Mouse (Mus musculus): Measurements from ENCODE around the gene Cntn1. TPM values are rescaled to one million over a fixed set of nuclear protein-coding genes. Genes with fewer than 3 reads are reported as not detected.
A peak's percentile ranks its signal among the peaks of the same experiment; 100 is the strongest.

Cntn1 gene
- polyA plus RNA-seq, 1 experiment from 2014 or later = 9.0 TPM

- DNase-seq (ENCODE audit: low spot score) = no peak
- H3K9me3 ChIP-seq (ENCODE audit: control insufficient read depth, low read length) = no peaks in the 10 kb centered on the region
- H3K4me2 ChIP-seq (ENCODE audit: low read depth) = no peak overlapping the region
- H3K36me3 ChIP-seq (ENCODE audit: control insufficient read depth, insufficient read depth, low read length) = no peaks in the 10 kb centered on the region
- H3K4me3 ChIP-seq (ENCODE audit: low read depth, low read length) = no peak overlapping the region
- H3K4me1 ChIP-seq (ENCODE audit: control insufficient read depth, insufficient read depth, low read length) = no peaks in the 10 kb centered on the region
- ATAC-seq (ENCODE audit: insufficient read depth, low FRiP score, low TSS enrichment) = no peak
- H3K9ac ChIP-seq (ENCODE audit: low read length) = no peak overlapping the region
- 89% methylated on average over 6 of the region's 6 CpGs for WGBS
- H3K27me3 ChIP-seq (ENCODE audit: control insufficient read depth, insufficient read depth, low read length) = no peaks in the 10 kb centered on the region
- no peak overlapping the region for H3K27ac ChIP-seq (ENCODE audit: low read depth, low read length)
Measured at GRCm38 (mm10) chr15:92302796-92303195, 251.8 kb downstream of the Cntn1 start.

DNA sequence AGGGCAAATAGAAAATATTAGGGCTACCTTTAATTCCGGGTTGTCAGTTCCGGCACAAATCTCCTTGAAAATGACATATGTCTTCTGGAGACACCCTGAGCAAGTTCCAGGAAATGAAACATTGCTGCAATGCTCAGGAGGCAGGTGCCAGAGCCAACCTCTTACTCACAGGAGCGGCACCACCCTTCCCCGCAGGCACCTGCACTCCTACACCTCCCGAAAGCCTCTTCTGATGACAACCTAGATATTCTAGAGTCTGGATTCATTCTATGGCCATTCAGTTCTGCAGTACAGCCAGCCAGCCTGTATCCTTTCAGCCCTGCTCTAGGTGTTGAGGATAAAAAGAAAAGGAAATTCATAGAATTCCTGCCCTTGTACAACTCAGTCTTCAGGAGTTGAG is 253.3 kb downstream of the Cntn1 start:
- Histone ChIP-seq H3K27me3 (ENCODE audit: control insufficient read depth, insufficient read depth, low read length) (no peaks in the 10 kb centered on the region), H3K27ac (ENCODE audit: low read depth, low read length) (no peak overlapping the region), H3K9me3 (ENCODE audit: control insufficient read depth, low read length) (no peaks in the 10 kb centered on the region), H3K36me3 (ENCODE audit: control insufficient read depth, insufficient read depth, low read length) (no peaks in the 10 kb centered on the region), H3K4me3 (ENCODE audit: low read depth, low read length) (no peak overlapping the region), H3K4me1 (ENCODE audit: control insufficient read depth, insufficient read depth, low read length) (no peaks in the 10 kb centered on the region), H3K4me2 (ENCODE audit: low read depth) (no peak overlapping the region), H3K9ac (ENCODE audit: low read length) (no peak overlapping the region)
- WGBS = 84% methylated on average over 5 of the region's 5 CpGs
- DNase-seq (ENCODE audit: low spot score) = no peak
- ATAC-seq (ENCODE audit: insufficient read depth, low FRiP score, low TSS enrichment) = no peak

DNA sequence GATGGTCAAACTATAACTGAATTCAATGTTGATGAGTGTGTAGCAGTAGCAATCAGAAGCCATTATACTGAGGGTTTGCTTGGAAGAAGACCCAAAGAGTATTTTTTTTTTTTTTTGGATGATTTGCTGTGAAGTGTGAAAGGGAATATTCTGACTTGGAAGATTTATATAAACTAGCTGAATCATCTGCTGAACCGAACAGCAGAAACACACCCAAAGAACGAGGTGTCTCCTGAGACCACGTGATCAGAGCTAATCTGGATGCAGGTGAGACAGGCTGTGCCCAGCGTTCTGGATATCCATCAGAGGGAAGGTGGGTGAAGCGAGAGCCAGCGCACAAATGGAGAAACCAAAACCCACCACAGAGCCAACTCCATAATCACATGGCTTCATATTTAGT is 271.0 kb downstream of the Cntn1 start:
- H3K9me3 ChIP-seq (ENCODE audit: control insufficient read depth, low read length) = no peaks in the 10 kb centered on the region
- H3K4me2 ChIP-seq (ENCODE audit: low read depth) = no peak overlapping the region
- ATAC-seq (ENCODE audit: insufficient read depth, low FRiP score, low TSS enrichment) = no peak
- H3K4me1 ChIP-seq (ENCODE audit: control insufficient read depth, insufficient read depth, low read length) = no peaks in the 10 kb centered on the region
- no peak overlapping the region for H3K9ac ChIP-seq (ENCODE audit: low read length)
- no peak for DNase-seq (ENCODE audit: low spot score)
- no peaks in the 10 kb centered on the region for H3K36me3 ChIP-seq (ENCODE audit: control insufficient read depth, insufficient read depth, low read length)
- no peaks in the 10 kb centered on the region for H3K27me3 ChIP-seq (ENCODE audit: control insufficient read depth, insufficient read depth, low read length)
- H3K4me3 ChIP-seq (ENCODE audit: low read depth, low read length) = no peak overlapping the region
- H3K27ac ChIP-seq (ENCODE audit: low read depth, low read length) = no peak overlapping the region
- WGBS = 89% methylated on average over 6 of the region's 6 CpGs

DNA sequence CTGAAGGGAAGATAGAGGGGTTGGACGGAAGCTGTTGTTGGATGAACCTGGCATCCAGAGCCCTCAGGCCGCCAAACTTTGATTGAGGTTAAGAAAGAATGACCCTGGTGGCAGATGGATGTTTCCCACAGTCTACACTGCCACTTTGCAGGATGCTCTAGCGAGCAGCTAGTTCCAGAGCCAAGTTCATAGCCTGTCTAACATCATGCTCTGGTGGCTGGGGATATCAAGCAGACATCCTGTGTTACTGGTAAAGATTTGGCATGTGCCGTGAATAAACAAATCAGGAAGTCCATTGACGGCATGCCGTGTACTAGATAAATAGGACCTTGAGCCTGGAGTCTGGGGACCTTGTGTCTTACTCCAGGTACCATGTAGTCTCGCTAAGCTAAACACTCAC is 276.1 kb downstream of the Cntn1 start:
- 92% methylated on average over 7 of the region's 7 CpGs for WGBS
- H3K4me3 ChIP-seq (ENCODE audit: low read depth, low read length) = no peak overlapping the region

DNA sequence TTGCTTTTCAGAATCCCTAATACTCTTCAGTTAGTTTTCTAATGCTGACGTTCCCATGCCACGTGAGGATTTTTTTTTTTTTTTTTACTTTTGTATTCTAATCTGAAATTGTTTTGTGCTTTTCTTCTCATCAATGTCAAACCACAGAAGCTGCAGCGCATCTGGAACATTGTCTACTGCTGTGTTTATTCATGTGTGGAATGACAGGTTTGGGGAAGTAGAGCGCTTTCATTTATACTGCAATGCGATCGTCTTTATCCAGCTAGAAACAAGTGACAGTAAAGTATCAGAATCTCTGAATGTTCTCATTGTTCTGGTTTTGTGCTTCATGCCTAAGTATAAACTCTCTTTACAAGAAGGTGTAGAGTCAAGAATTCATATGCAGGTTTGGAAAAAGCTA is 289.3 kb downstream of the Cntn1 start:
- no peak for ATAC-seq (ENCODE audit: insufficient read depth, low FRiP score, low TSS enrichment)

More for the DNA sequence above, 276.1 kb downstream of the Cntn1 start:
- Histone ChIP-seq H3K9ac (ENCODE audit: low read length) (no peak overlapping the region), H3K9me3 (ENCODE audit: control insufficient read depth, low read length) (no peaks in the 10 kb centered on the region), H3K27ac (ENCODE audit: low read depth, low read length) (no peak overlapping the region), H3K36me3 (ENCODE audit: control insufficient read depth, insufficient read depth, low read length) (no peaks in the 10 kb centered on the region), H3K27me3 (ENCODE audit: control insufficient read depth, insufficient read depth, low read length) (no peaks in the 10 kb centered on the region), H3K4me2 (ENCODE audit: low read depth) (no peak overlapping the region), H3K4me1 (ENCODE audit: control insufficient read depth, insufficient read depth, low read length) (no peaks in the 10 kb centered on the region)
- ATAC-seq (ENCODE audit: insufficient read depth, low FRiP score, low TSS enrichment) (no peak), DNase-seq (ENCODE audit: low spot score) (no peak)

DNA sequence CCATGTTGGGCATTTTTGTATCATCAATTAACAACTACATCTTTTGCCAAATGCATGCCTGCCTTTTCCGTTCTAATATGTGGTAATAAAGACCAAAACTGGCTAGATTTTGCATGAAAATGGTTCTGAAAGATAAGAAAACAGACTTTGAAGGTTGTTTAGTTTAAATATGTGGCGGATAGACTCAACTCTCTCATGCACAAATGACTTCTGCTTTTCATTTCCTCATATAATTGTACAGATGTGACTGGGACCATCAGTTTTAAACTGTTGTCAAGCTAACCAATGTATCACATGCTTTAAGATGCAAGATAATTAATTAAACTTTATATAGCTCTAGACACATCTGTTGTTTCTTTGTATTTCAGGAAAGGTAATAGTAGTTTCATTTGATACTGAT is 290.5 kb downstream of the Cntn1 start:
- H3K27me3 ChIP-seq (ENCODE audit: control insufficient read depth, insufficient read depth, low read length) = no peaks in the 10 kb centered on the region
- H3K36me3 ChIP-seq (ENCODE audit: control insufficient read depth, insufficient read depth, low read length) = no peaks in the 10 kb centered on the region
- no peaks in the 10 kb centered on the region for H3K4me1 ChIP-seq (ENCODE audit: control insufficient read depth, insufficient read depth, low read length)
- H3K9ac ChIP-seq (ENCODE audit: low read length) = no peak overlapping the region
- no peak overlapping the region for H3K4me2 ChIP-seq (ENCODE audit: low read depth)
- no peak overlapping the region for H3K4me3 ChIP-seq (ENCODE audit: low read depth, low read length)
- H3K27ac ChIP-seq (ENCODE audit: low read depth, low read length) = no peak overlapping the region
- 90% methylated on average over 2 of the region's 2 CpGs for WGBS
- DNase-seq (ENCODE audit: low spot score) (no peak), ATAC-seq (ENCODE audit: insufficient read depth, low FRiP score, low TSS enrichment) (no peak)
- no peaks in the 10 kb centered on the region for H3K9me3 ChIP-seq (ENCODE audit: control insufficient read depth, low read length)

More for the DNA sequence above, 289.3 kb downstream of the Cntn1 start:
- Histone ChIP-seq H3K9me3 (ENCODE audit: control insufficient read depth, low read length) (no peaks in the 10 kb centered on the region), H3K9ac (ENCODE audit: low read length) (no peak overlapping the region), H3K27ac (ENCODE audit: low read depth, low read length) (no peak overlapping the region), H3K4me2 (ENCODE audit: low read depth) (no peak overlapping the region), H3K4me1 (ENCODE audit: control insufficient read depth, insufficient read depth, low read length) (no peaks in the 10 kb centered on the region), H3K4me3 (ENCODE audit: low read depth, low read length) (no peak overlapping the region), H3K36me3 (ENCODE audit: control insufficient read depth, insufficient read depth, low read length) (no peaks in the 10 kb centered on the region), H3K27me3 (ENCODE audit: control insufficient read depth, insufficient read depth, low read length) (no peaks in the 10 kb centered on the region)
- no peak for DNase-seq (ENCODE audit: low spot score)
- 91% methylated on average over 6 of the region's 6 CpGs for WGBS

GRCm38 (mm10) chr15:92344136-92344869 is 293.3 kb downstream of the Cntn1 start:
- WGBS = 85% methylated on average over 23 of the region's 23 CpGs
- Histone ChIP-seq H3K27ac (ENCODE audit: low read depth, low read length) (no peak overlapping the region), H3K4me3 (ENCODE audit: low read depth, low read length) (no peak overlapping the region), H3K4me2 (ENCODE audit: low read depth) (no peak overlapping the region), H3K27me3 (ENCODE audit: control insufficient read depth, insufficient read depth, low read length) (no peaks in the 10 kb centered on the region), H3K9ac (ENCODE audit: low read length) (no peak overlapping the region), H3K9me3 (ENCODE audit: control insufficient read depth, low read length) (no peaks in the 10 kb centered on the region), H3K4me1 (ENCODE audit: control insufficient read depth, insufficient read depth, low read length) (no peaks in the 10 kb centered on the region), H3K36me3 (ENCODE audit: control insufficient read depth, insufficient read depth, low read length) (no peaks in the 10 kb centered on the region)
- ATAC-seq (ENCODE audit: insufficient read depth, low FRiP score, low TSS enrichment) (no peak), DNase-seq (ENCODE audit: low spot score) (no peak)

GRCm38 (mm10) chr15:92347426-92347825 is 296.5 kb downstream of the Cntn1 start:
- Histone ChIP-seq H3K9ac (ENCODE audit: low read length) (no peak overlapping the region), H3K4me3 (ENCODE audit: low read depth, low read length) (no peak overlapping the region), H3K4me2 (ENCODE audit: low read depth) (no peak overlapping the region), H3K36me3 (ENCODE audit: control insufficient read depth, insufficient read depth, low read length) (no peaks in the 10 kb centered on the region), H3K9me3 (ENCODE audit: control insufficient read depth, low read length) (no peaks in the 10 kb centered on the region), H3K27ac (ENCODE audit: low read depth, low read length) (no peak overlapping the region), H3K27me3 (ENCODE audit: control insufficient read depth, insufficient read depth, low read length) (no peaks in the 10 kb centered on the region), H3K4me1 (ENCODE audit: control insufficient read depth, insufficient read depth, low read length) (no peaks in the 10 kb centered on the region)
- no peak for ATAC-seq (ENCODE audit: insufficient read depth, low FRiP score, low TSS enrichment)
- DNase-seq (ENCODE audit: low spot score) = no peak
- WGBS = 52% methylated on average over 4 of the region's 4 CpGs

GRCm38 (mm10) chr15:92347902-92348301 is 296.9 kb downstream of the Cntn1 start:
- ATAC-seq (ENCODE audit: insufficient read depth, low FRiP score, low TSS enrichment) (no peak), DNase-seq (ENCODE audit: low spot score) (peak; percentile 62)
- Histone ChIP-seq H3K9ac (ENCODE audit: low read length) (no peak overlapping the region), H3K27me3 (ENCODE audit: control insufficient read depth, insufficient read depth, low read length) (no peaks in the 10 kb centered on the region), H3K4me2 (ENCODE audit: low read depth) (no peak overlapping the region), H3K27ac (ENCODE audit: low read depth, low read length) (no peak overlapping the region), H3K36me3 (ENCODE audit: control insufficient read depth, insufficient read depth, low read length) (no peaks in the 10 kb centered on the region), H3K4me1 (ENCODE audit: control insufficient read depth, insufficient read depth, low read length) (no peaks in the 10 kb centered on the region), H3K4me3 (ENCODE audit: low read depth, low read length) (no peak overlapping the region), H3K9me3 (ENCODE audit: control insufficient read depth, low read length) (no peaks in the 10 kb centered on the region)
- 22% methylated on average over 3 of the region's 3 CpGs for WGBS

Data from neural tube, embryonic 11.5 days (tissue).